Mouse (Mus musculus) G1E (cell line): ENCODE data around the gene Map4.
"Not testable (repeated sequence)": the region's sequence is repeated elsewhere in the genome, so short reads cannot be mapped to it uniquely, and the experiment has no call there.

ENCODE experiments used
- CTCF ChIP-seq: IDR thresholded peaks from 2 replicates; pipeline ENCODE4 v1.5.1; 2012; ENCODE audit warnings: low read depth, low read length, inconsistent platforms, mixed read lengths
- GATA1 ChIP-seq: IDR thresholded peaks from 2 replicates; pipeline ENCODE4 v1.6.1; 2012; ENCODE audit warnings: borderline replicate concordance, low read length, inconsistent platforms, mixed read lengths

DNA sequence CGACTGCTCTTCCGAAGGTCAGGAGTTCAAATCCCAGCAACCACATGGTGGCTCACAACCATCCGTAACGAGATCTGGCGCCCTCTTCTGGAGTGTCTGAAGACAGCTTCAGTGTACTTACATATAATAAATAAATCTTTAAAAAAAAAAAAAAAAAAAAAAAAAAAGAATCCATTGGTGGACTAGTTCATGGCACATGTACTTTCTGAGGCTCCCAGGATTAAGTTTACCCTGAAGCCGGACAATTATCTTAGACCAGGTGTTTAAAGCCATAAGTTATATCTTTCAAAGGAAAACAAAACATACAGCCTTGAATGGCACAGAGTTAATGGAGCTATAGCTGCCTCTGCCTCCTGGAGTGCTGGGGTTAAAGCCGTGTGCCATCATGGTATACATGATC is 145.2 kb downstream of the Map4 start:
- not testable (repeated sequence) for TF ChIP-seq CTCF, GATA1
